Mouse (Mus musculus): Measurements from ENCODE around the gene Med25. TPM values are rescaled to one million over a fixed set of nuclear protein-coding genes. Genes with fewer than 3 reads are reported as not detected.
"Not testable (repeated sequence)": the region's sequence is repeated elsewhere in the genome, so short reads cannot be mapped to it uniquely, and the experiment has no call there.

Gene Med25
- total RNA-seq, 2 experiments from 2014 or later: 50.9 to 51.2 TPM

- no peak for DNase-seq
These were observed 685 bp upstream of the Med25 start for GRCm38 (mm10) chr7:44893197-44893596.

DNA sequence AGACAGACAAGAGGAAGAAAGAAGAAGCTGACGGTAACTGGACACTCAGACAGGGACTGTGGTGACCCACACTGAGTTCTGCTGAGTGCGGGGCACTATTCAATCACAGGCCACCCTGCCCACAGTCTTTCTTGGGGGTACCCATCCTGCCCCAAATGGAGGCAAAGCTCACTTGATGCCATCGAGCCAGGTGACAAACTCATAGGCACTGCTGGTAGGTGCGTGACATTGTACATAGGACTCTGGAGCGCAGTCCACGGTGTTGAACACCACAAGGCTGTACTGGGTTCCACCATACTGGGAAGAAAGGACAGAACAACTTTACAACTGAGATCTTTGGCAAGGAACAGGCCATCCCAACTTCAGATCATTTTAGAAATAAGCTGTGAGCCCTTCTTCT lies 901 bp downstream of the Med25 start:
- no peak for DNase-seq

DNA sequence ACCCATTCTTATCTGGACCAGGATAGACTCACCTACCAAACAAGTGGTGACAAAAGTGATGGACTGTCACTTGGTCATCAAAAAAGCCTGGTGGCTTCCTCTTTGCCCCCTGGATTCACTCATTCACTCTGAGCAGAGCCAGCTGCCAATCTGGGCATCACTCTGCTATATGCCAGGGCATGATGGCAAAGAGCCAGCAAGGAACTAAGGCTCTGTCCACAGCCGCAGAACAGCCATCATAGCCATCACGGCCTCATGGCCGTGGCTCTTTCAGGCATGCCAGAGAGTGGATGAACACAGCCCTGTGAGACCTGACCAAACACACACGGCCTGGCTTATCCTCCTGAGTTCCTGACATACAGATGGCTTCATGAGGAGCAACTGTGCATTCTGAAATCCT lies 1.8 kb downstream of the Med25 start:
- no peak for DNase-seq

DNA sequence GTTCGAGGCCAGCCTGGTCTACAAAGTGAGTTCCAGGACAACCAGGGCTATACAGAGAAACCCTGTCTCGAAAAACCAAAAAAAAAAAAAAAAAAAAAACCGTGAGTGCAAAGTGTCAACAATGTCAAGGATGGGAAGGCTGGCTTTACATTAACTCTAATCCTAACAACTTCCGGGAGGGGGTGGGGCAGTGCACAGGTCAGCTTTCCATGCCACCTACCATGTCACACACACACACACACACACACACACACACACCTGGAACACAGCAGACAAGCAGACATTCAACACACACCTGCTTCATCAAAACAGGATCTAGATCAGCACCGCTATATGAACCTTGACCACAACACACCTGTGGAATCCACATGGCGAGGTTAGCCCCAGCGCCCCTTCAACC lies 2.3 kb downstream of the Med25 start:
- no peak for DNase-seq

DNA sequence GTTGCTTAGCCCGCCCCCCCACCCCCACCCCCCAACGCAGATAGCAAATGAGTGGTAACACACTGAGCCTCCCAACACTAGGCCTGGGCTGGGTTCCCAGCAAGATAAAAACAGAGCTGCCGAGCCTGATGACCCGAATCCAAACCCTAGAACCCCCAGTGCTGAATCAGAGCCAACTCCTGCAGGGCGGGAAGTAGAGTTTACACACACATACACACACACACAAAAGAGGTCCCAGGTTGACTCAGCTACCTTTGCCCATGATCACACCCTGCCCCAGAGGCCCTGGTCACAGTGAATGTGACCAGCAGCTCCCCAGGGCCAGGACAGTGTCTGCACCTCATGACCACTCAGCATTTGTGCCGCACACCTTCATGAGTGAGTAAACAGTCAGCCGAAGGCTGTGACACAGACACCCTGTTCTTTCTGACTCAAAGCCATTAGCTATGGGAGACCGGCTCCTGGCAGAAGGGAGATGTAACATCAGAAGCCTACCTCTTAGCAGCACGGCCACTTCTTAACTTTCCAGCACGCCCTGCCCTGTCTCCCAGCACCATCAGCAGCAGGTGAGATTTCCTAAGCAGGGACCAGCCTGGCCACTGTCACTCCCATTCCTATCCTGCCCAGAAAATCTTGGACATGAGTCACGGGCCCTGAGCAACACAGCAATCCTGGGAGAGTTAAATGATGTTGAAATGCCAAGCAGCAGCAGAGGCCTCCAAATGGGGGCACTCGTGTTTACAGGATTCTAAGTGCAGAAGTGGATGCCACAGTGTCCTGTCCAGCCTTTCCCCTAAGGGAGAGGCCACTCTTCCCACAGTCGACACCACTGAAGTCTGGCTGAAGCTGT lies 4.0 kb downstream of the Med25 start:
- DNase-seq: no peak

GRCm38 (mm10) chr7:44886964-44887363 lies 5.5 kb downstream of the Med25 start:
- DNase-seq: no peak

- DNase-seq: no peak
These were observed 7.9 kb downstream of the Med25 start for GRCm38 (mm10) chr7:44884637-44885036.

DNA sequence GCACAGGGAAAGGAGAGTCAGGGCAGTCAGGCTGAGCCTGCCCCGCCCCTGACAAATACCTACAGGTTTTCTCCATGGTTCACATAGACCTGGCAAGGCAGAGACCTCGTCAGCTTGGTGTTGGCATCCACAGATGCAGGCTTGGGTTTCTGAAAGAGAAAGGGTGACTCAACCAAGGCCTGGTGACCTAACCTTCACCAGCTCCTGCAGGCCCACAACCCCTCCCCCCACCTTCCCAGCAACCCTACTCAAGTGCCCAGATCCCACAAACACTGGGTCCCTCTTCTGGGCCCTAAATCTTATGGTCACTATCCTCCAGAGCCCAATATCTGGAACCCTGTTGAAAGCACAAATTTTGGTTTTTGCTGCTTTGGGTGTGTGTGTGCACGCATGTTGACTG lies 9.5 kb downstream of the Med25 start:
- DNase-seq: no peak

DNA sequence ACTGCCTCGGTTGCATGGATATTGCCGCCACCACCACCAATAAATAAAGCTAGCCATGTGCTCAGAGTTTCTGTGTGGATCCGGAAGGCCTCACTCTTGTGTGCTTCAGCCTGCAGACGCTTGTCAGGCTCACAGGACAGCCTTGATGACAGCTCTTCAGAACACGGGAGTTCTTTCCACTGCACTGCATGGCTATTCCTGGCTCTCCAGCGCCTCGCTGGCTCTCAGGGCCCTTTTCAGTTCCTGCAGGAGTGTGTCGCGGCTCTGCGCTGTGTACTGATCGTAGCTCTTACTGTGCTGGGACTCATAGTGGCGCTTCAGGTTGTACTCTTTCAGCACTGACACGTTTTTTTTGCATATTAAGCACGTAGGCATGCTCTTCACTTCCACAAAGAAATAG lies 14.7 kb downstream of the Med25 start:
- DNase-seq: no peak

DNA sequence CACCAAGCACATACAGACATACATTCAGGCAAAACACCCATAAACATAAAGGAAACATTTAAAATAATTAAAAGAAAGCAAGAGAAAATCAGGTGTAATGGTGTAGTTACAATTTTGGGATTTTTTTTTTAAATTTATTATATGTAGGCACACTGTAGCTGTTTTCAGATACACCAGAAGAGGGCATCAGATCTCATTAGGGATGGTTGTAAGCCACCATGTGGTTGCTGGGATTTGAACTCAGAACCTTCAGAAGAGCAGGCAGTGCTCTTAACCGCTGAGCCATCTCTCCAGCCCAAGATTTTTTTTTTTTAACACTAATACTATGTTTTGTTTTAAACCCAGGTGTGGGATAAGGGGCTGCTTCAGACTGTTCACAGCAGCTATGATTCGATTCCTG lies 20.7 kb downstream of the Med25 start:
- DNase-seq: not testable (repeated sequence)

GRCm38 (mm10) chr7:44871181-44871580 lies 21.3 kb downstream of the Med25 start:
- DNase-seq: no peak

DNA sequence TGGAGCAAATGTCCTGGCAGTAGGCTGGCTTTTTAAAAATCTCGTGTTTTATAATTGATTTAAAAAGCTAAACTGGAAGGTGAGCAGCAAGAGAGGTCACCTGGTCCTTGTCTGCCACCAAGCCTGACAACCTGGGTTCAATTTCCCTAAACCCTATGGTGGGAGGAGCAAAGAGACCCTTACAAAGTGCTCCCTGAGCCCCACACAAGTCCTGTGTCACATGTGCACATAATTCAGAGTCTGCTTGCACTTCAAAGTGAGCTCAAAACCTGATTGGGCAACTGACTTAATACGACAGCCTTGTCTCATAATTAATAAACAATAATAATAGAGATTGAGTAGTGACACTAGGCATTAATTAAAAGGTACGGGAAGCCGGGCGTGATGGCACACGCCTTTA lies 21.9 kb downstream of the Med25 start:
- DNase-seq: no peak

DNA sequence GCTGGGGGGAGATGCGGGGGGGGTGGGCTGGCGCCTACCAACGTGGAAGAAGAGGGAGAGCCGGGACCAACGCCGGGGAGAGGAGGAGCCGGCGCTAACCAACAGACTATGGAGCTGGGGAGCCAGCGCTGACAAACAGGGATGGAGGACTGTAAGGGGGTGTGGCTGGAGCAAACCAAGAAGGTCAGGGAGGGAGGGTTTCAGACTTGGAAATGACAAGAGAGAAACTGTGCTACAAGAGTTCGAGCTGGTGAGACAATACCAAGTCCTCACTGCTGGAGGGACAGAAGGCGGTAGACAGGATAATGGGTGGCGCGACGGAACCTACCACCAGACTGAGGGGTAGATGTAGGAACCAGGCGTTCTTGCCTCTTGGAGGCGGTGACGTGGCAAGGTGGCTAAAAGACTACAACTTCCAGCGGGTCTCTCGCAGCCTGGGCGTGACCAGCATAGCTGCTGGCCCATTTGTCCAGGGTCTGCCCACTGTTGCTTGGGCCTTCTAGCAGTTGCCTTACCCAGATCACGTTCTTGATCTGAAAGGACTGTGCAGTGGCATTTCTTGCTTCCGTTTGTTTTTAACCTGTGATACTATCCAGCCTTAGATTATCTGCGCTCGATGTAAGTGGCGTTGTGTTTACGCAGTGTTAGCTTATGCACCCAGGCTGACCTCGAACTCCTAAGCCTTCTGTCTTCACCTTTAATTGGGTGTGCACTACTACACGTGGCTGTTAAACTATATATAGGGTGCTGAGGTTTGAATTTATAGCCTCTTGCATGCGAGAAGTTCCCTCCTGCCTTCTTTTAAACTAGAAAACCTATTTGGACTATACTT lies 22.6 kb downstream of the Med25 start, which contains the start of gene Ptov1:
TSS of gene Ptov1 (minus strand) at position 92 of the 832 bp plus-strand sequence.
- DNase-seq: peak; percentile 94

DNA sequence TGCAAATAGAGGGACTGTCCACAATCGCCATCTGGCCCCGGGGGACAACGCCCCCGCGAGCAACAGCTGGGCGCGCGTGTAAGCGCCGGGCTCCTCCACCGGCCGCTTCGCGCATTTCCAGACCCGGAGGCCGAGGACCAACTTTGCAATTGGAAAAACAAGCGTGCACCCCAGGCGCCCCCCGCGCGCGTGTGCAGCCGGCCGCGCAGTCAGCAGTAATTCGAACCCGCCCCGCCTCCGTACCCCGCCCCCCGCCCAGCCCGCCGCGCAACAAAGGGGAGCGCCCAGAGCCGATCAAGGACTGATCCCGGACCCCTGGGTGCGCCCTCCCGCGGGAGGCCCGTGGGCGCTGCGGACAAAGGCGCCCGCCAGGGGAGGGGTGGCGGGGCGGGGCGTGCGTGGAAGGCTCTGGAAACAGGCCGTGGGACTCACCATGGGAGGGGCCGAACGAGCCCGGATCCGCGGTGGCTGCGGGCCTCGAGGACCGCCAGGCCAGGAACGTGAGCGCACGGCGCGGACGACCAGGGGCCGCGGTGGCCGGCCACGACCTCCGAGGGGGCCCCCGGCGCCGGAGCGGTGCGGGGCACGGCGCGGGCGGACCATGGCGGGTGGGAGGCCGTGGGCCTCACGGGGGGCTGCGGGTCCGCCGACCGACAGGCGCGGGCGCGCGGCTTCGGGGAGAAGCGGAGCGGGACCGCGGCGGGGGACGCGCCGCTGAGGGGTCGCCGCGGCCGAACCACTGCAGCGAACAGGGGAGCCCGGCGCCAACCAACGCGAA lies 23.4 kb downstream of the Med25 start:
- DNase-seq: peak; percentile 83

- no peak for DNase-seq
These were observed 24.0 kb downstream of the Med25 start for GRCm38 (mm10) chr7:44868465-44868864.

DNA sequence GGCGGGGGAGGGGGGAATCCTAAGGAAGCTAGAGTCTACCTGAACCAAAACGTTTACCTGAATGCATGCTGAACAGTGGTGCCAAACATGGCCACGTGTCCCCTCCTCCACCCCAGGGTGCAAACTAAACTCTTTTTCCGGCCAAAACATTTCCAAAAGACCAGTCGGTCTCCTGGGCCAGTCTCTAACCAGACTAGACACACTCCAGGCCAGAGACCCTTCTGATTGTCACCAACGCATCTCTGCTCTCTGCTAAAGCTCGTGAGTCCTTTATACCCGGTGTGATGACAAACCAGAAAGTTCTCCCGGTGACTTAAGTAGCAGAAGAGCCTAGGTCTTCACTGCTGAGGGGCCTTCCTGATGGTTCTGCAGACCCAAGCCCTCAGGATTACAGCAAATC lies 24.7 kb downstream of the Med25 start:
- DNase-seq: no peak

- no peak for DNase-seq
These were observed 25.4 kb downstream of the Med25 start for GRCm38 (mm10) chr7:44867010-44867702.

GRCm38 (mm10) chr7:44866276-44867009 lies 26.1 kb downstream of the Med25 start:
- DNase-seq: peak; percentile 72

DNA sequence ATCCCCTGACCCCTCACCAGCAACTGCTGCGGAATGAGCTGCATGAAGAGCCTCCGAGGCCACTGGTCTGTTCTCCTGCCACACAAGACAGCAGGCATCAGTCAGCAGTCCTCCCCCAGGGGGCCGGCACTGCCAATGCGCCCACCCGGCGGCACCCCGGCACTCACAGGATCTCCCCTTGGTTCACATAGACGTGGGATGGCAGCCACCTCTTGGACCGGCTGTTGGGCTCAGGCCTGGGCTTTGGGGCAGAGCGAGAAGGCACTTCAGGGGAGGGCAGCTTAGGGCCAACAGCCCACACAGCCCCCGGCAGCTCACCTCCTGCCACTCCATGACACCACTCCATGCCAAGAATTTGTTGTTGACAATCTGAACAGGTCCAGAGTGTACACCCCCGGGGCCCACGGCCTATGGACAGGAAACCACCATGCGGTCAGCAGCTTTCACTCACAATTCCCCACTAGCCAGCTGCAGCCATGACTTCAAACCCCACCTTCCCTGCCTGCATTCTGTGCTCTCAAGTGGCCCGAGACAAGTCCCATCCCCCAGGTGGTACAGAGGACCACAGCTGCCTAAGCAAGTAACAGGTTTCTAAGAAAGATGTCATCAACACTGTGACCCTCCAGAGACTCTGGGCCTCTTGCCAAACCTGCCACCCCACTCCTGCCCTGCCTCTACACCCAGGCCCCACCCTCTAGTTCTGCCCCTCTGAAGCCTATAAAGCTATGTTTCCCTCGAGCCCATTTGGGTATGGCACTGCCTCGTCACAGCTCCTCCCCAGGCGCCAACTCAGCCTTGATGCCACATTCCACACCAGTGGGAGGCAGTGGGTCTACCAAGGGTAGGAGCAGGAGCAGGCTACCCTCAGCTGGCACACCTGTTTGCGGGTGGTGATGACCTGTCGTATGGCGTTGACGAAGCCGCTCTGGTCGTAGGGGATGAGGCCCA lies 27.6 kb downstream of the Med25 start:
- DNase-seq: no peak

DNA sequence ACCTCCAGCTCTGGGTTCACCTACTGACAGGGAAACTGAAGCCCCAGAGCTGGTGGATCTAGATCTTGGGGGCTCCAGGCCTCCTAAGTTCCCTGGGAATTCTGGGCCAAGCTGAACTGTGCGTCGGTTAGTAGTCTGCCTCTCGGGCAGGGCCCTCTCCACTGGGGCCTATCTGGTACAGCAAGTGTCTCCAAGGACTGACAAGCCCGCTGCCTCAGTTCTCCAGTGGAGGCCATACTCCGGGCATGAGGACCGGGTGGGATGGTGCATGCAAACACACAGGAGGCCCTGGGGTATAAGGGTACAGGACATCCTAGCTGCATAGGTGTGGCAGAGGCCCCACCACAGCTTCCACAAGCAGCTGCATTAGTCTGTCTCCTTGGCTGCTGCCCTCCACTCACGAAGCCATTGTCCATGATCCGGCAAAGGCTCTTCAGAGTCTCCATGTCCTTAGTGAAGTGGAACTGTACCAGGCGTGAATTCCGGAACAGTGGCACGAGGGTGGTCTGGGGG lies 28.5 kb downstream of the Med25 start:
- DNase-seq: no peak

All from gastrocnemius, postnatal 25 days (tissue).